Mouse (Mus musculus) stomach, embryonic 14.5 days (tissue): Measurements from ENCODE around the gene Zfp385a. TPM values are rescaled to one million over a fixed set of nuclear protein-coding genes. Genes with fewer than 3 reads are reported as not detected.

ENCODE experiments used
- ATAC-seq: fragments of 200-750 bp; cut with Nextera tagmentation; 2 replicates; pipeline ENCODE4 v1.8.0; 2017; ENCODE audit warnings: low read depth, moderate TSS enrichment; ENCODE audit not compliant: insufficient number of reproducible peaks, insufficient read depth, low FRiP score
- H3K27ac ChIP-seq: fragments of 300-500 bp; sonication (generic); 2 replicates; pipeline ENCODE4 v1.5.1; 2014; ENCODE audit warnings: mild to moderate bottlenecking, low read length, moderate library complexity, mixed read lengths
- H3K27me3 ChIP-seq: fragments of 300-500 bp; sonication (generic); 2 replicates; pipeline ENCODE4 v1.6.1; 2014; ENCODE audit warnings: low read length, control low read depth, mixed read lengths; ENCODE audit not compliant: control insufficient read depth, insufficient read depth
- H3K36me3 ChIP-seq: fragments of 300-500 bp; sonication (generic); 2 replicates; pipeline ENCODE4 v1.6.1; 2014; ENCODE audit warnings: mild to moderate bottlenecking, control low read depth, low read length, moderate library complexity, mixed read lengths; ENCODE audit not compliant: control insufficient read depth, insufficient read depth
- H3K4me1 ChIP-seq: fragments of 300-500 bp; sonication (generic); 2 replicates; pipeline ENCODE4 v1.6.1; 2014; ENCODE audit warnings: low read length, control low read depth, mixed read lengths; ENCODE audit not compliant: control insufficient read depth, insufficient read depth
- H3K4me2 ChIP-seq: fragments of 300-500 bp; sonication (generic); replicated peaks from 2 replicates; pipeline ENCODE4 v1.6.1; 2014; ENCODE audit warnings: low read depth, low read length, control low read depth
- H3K4me3 ChIP-seq: fragments of 300-500 bp; sonication (generic); 2 replicates; pipeline ENCODE4 v1.5.1; 2014; ENCODE audit warnings: low read depth, low read length, control low read depth
- H3K9ac ChIP-seq: fragments of 300-500 bp; sonication (generic); replicated peaks from 2 replicates; pipeline ENCODE4 v1.6.1; 2014; ENCODE audit warnings: low read depth, mild to moderate bottlenecking, control low read depth, low read length, moderate library complexity, mixed read lengths
- H3K9me3 ChIP-seq: fragments of 300-500 bp; sonication (generic); 2 replicates; pipeline ENCODE4 v1.6.1; 2016; ENCODE audit warnings: low read depth, low read length, control low read depth; ENCODE audit not compliant: control insufficient read depth
- WGBS: fragments of 180-500 bp; shearing (Covaris S2); extraction: QIAGEN DNeasy Blood & Tissue Kit; methylation state at CpG from one replicate; pipeline ENCODE4 v1.1.7; 2014; 5-methylcytosine and 5-hydroxymethylcytosine counted together
- polyA plus RNA-seq: library from polyadenylated mRNA; unstranded; fragments of >200 nt; fragmentation: Nextera tagmentation; extraction: Ambion mirVana; gene quantifications from 2 replicates; pipeline ENCODE4 v1.2.1, GENCODE M21; 2014

Zfp385a gene
- polyA plus RNA-seq = 11.1 and 11.7 TPM in 2 replicates

- Histone ChIP-seq H3K9me3 (no peaks in the 10 kb centered on the region), H3K27me3 (0 out of 2 replicates have a peak, but pooled peaks cover 11% of the 10 kb centered on the region), H3K4me2 (peak within 1 kb of the TSS; percentile 86), H3K4me3 (peak within 1 kb of the TSS; percentile 51), H3K4me1 (peaks cover 11% of the 10 kb centered on the region; the same call in 1 of the 2 replicates), H3K9ac (peak within 1 kb of the TSS; percentile 23; the same call in 1 of the 2 replicates), H3K27ac (no peak within 1 kb of the TSS), H3K36me3 (peaks cover 12% of the 10 kb centered on the region; the same call in 1 of the 2 replicates)
- WGBS = under 1% methylated on average over 23 of the region's 26 CpGs
- peak; percentile 18; the same call in 1 of the 2 replicates for ATAC-seq
Measured at GRCm38 (mm10) chr15:103339961-103340337, at the start of gene Zfp385a. Zfp385a (minus strand) TSS chr15:103340093.

GRCm38 (mm10) chr15:103388556-103389145 is 48.8 kb upstream of the Zfp385a start:
- ATAC-seq = no peak
- no peak overlapping the region for H3K27ac ChIP-seq
- H3K9ac ChIP-seq = no peak overlapping the region
- WGBS = 51% methylated on average over 3 of the region's 4 CpGs
- H3K4me1 ChIP-seq = peaks cover under 1% of the 10 kb centered on the region; the same call in 1 of the 2 replicates
- H3K4me3 ChIP-seq = no peak overlapping the region
- no peak overlapping the region for H3K4me2 ChIP-seq
- no peaks in the 10 kb centered on the region for H3K9me3 ChIP-seq
- no peaks in the 10 kb centered on the region for H3K36me3 ChIP-seq
- no peaks in the 10 kb centered on the region for H3K27me3 ChIP-seq

GRCm38 (mm10) chr15:103383771-103384488 is 44.0 kb upstream of the Zfp385a start:
- H3K9ac ChIP-seq = no peak overlapping the region
- peak; percentile 40; the same call in 1 of the 2 replicates for ATAC-seq
- H3K9me3 ChIP-seq = no peaks in the 10 kb centered on the region
- H3K4me3 ChIP-seq = no peak overlapping the region
- H3K27ac ChIP-seq = peak overlapping the region; percentile 6; the same call in 1 of the 2 replicates
- H3K4me2 ChIP-seq = no peak overlapping the region
- H3K36me3 ChIP-seq = no peaks in the 10 kb centered on the region
- H3K4me1 ChIP-seq = peaks cover 11% of the 10 kb centered on the region; the same call in 1 of the 2 replicates
- 61% methylated on average over 7 of the region's 7 CpGs for WGBS
- no peaks in the 10 kb centered on the region for H3K27me3 ChIP-seq

- H3K9me3 ChIP-seq = no peaks in the 10 kb centered on the region
- ATAC-seq = no peak
- H3K27me3 ChIP-seq = no peaks in the 10 kb centered on the region
- no peaks in the 10 kb centered on the region for H3K36me3 ChIP-seq
- H3K27ac ChIP-seq = peak overlapping the region; percentile 6; the same call in 1 of the 2 replicates
- peaks cover 20% of the 10 kb centered on the region for H3K4me1 ChIP-seq
- 26% methylated on average over 5 of the region's 5 CpGs for WGBS
- no peak overlapping the region for H3K4me2 ChIP-seq
- no peak overlapping the region for H3K9ac ChIP-seq
- no peak overlapping the region for H3K4me3 ChIP-seq
Measured at GRCm38 (mm10) chr15:103382795-103383406, 43.0 kb upstream of the Zfp385a start.

GRCm38 (mm10) chr15:103382075-103382474 is 42.2 kb upstream of the Zfp385a start:
- Histone ChIP-seq H3K9ac (no peak overlapping the region), H3K27me3 (no peaks in the 10 kb centered on the region), H3K36me3 (no peaks in the 10 kb centered on the region), H3K9me3 (no peaks in the 10 kb centered on the region), H3K4me2 (no peak overlapping the region), H3K4me3 (no peak overlapping the region), H3K27ac (no peak overlapping the region), H3K4me1 (peaks cover 29% of the 10 kb centered on the region)
- no peak for ATAC-seq
- 90% methylated on average over 2 of the region's 2 CpGs for WGBS

GRCm38 (mm10) chr15:103378665-103379356 is 38.9 kb upstream of the Zfp385a start:
- ATAC-seq = peak; percentile 54; the same call in 1 of the 2 replicates
- WGBS = 35% methylated on average over 3 of the region's 3 CpGs
- peak overlapping the region; percentile 84 for H3K27ac ChIP-seq
- H3K36me3 ChIP-seq = no peaks in the 10 kb centered on the region
- H3K4me3 ChIP-seq = no peak overlapping the region
- no peak overlapping the region for H3K4me2 ChIP-seq
- no peaks in the 10 kb centered on the region for H3K9me3 ChIP-seq
- no peaks in the 10 kb centered on the region for H3K27me3 ChIP-seq
- no peak overlapping the region for H3K9ac ChIP-seq
- H3K4me1 ChIP-seq = peaks cover 39% of the 10 kb centered on the region

GRCm38 (mm10) chr15:103377752-103378664 is 38.1 kb upstream of the Zfp385a start:
- peak overlapping the region; percentile 84 for H3K27ac ChIP-seq
- peaks cover 32% of the 10 kb centered on the region for H3K4me1 ChIP-seq
- ATAC-seq = peak; percentile 8; the same call in 1 of the 2 replicates
- H3K36me3 ChIP-seq = no peaks in the 10 kb centered on the region
- H3K27me3 ChIP-seq = no peaks in the 10 kb centered on the region
- H3K4me3 ChIP-seq = no peak overlapping the region
- 78% methylated on average over 3 of the region's 3 CpGs for WGBS
- no peak overlapping the region for H3K4me2 ChIP-seq
- H3K9me3 ChIP-seq = no peaks in the 10 kb centered on the region
- no peak overlapping the region for H3K9ac ChIP-seq
